Mouse (Mus musculus): ENCODE data around the gene Fignl2. TPM values are rescaled to one million over a fixed set of nuclear protein-coding genes. Genes with fewer than 3 reads are reported as not detected.
A peak's percentile ranks its signal among the peaks of the same experiment; 100 is the strongest.

Fignl2 gene
- polyA plus RNA-seq, 1 experiment, result 2.7 TPM

GRCm38 (mm10) chr15:101072736-101073135 is 5.6 kb downstream of the Fignl2 start:
- no peak overlapping the region for H3K4me3 ChIP-seq (replicated peaks; ENCODE audit: insufficient read depth, low read depth, low read length)
- DNase-seq, result no peak
- no peak overlapping the region for H3K27ac ChIP-seq (ENCODE audit: insufficient read depth, low read length)
- 70% methylated on average over 2 of the region's 2 CpGs for WGBS
- 0 out of 2 replicates have a peak, but pooled peaks cover 6% of the 10 kb centered on the region for H3K4me1 ChIP-seq (ENCODE audit: control insufficient read depth, insufficient read depth, low read length)
- TF ChIP-seq POLR2A (IDR thresholded peaks at IDR 0.05; ENCODE audit: borderline replicate concordance, insufficient read depth, low read length) (no peak), CTCF (IDR thresholded peaks at IDR 0.05; ENCODE audit: borderline replicate concordance, insufficient read depth, low read depth, low read length) (no peak)
- H3K27me3 ChIP-seq (ENCODE audit: control insufficient read depth, insufficient read depth, low read length), result peaks cover 1% of the 10 kb centered on the region; the same call in 1 of the 2 replicates

- no peak for DNase-seq
- TF ChIP-seq POLR2A (IDR thresholded peaks at IDR 0.05; ENCODE audit: borderline replicate concordance, insufficient read depth, low read length) (no peak), CTCF (IDR thresholded peaks at IDR 0.05; ENCODE audit: borderline replicate concordance, insufficient read depth, low read depth, low read length) (no peak)
- H3K4me1 ChIP-seq (ENCODE audit: control insufficient read depth, insufficient read depth, low read length), result no peaks in the 10 kb centered on the region
- H3K27ac ChIP-seq (ENCODE audit: insufficient read depth, low read length), result no peak overlapping the region
- 79% methylated on average over 5 of the region's 5 CpGs for WGBS
- H3K4me3 ChIP-seq (replicated peaks; ENCODE audit: insufficient read depth, low read depth, low read length), result no peak overlapping the region
- H3K27me3 ChIP-seq (ENCODE audit: control insufficient read depth, insufficient read depth, low read length), result no peaks in the 10 kb centered on the region
Observed at GRCm38 (mm10) chr15:101070762-101071161, 7.6 kb downstream of the Fignl2 start.

DNA sequence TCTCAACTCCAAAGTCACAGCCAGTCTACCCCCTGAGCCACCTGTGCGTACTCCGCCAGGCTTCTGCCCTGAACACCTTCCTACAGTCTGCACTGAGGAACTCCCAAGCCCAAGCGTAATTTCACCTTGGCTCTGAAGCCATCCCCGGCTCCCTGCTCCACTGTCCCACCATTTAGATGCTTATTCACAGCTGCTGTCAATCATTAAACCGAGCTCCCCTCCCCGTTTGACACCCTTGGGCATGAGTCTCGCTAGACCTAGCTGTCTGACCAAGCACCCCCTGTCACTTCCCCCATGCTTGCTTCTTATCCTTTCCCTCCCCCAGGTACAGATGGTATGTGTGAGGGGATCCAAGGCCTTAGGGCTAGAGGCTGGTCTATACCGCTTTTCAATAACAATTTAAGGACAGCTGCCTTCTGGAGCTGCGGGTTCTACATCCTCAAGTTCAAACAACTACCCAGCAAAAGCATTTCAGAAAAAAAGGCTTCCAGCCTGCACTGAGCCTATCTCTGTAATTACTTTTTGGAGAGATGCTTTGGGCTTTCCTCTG is 8.7 kb downstream of the Fignl2 start:
- no peak for DNase-seq
- 79% methylated on average over 9 of the region's 9 CpGs for WGBS
- H3K4me3 ChIP-seq (replicated peaks; ENCODE audit: insufficient read depth, low read depth, low read length), result no peak overlapping the region
- TF ChIP-seq CTCF (IDR thresholded peaks at IDR 0.05; ENCODE audit: borderline replicate concordance, insufficient read depth, low read depth, low read length) (no peak), POLR2A (IDR thresholded peaks at IDR 0.05; ENCODE audit: borderline replicate concordance, insufficient read depth, low read length) (no peak)
- H3K27ac ChIP-seq (ENCODE audit: insufficient read depth, low read length), result no peak overlapping the region
- H3K4me1 ChIP-seq (ENCODE audit: control insufficient read depth, insufficient read depth, low read length), result peaks cover 6% of the 10 kb centered on the region
- no peaks in the 10 kb centered on the region for H3K27me3 ChIP-seq (ENCODE audit: control insufficient read depth, insufficient read depth, low read length)

DNA sequence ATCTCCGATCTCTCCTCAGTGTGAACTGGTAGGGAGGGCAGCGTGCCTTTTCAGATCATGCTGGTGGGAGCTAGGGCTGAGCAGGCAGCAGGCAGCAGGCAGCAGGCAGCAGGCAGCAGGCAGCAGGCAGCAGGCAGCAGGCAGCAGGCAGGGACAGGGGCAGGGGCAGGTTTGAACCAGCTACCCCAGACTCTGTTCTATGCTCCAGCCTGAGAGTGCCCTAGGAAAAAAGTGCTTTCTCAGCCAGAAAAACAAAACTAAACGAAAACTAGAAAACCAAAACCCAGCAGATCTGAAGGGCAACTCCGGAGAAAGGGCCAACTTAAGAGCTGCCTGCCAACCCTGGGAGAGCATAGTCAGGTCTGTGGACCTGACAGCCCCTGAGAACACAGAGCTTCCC is 9.7 kb downstream of the Fignl2 start:
- DNase-seq, result no peak
- Histone ChIP-seq H3K27ac (ENCODE audit: insufficient read depth, low read length) (no peak overlapping the region), H3K4me3 (replicated peaks; ENCODE audit: insufficient read depth, low read depth, low read length) (no peak overlapping the region), H3K27me3 (ENCODE audit: control insufficient read depth, insufficient read depth, low read length) (no peaks in the 10 kb centered on the region), H3K4me1 (ENCODE audit: control insufficient read depth, insufficient read depth, low read length) (peaks cover 7% of the 10 kb centered on the region)
- WGBS, result 55% methylated on average over 4 of the region's 4 CpGs
- TF ChIP-seq POLR2A (IDR thresholded peaks at IDR 0.05; ENCODE audit: borderline replicate concordance, insufficient read depth, low read length) (no peak), CTCF (IDR thresholded peaks at IDR 0.05; ENCODE audit: borderline replicate concordance, insufficient read depth, low read depth, low read length) (no peak)

DNA sequence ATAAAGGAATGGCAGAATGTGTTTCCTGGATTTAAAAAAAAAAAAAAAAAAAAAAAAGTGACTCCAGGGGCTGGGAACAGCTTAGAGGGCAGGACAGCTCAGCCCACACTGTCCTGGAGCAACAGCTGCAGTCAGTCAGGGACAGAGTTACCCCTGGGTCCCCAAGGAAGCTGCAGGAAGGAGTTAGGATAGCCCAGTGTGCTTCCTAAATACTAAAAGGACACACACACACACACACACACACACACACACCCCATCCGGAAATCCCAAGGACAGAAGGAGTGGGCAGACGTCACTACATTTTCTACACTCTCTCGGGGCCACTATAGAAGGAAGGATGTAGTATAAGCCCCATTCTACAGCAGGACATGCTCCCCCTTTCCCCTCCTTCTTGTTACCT is 10.3 kb downstream of the Fignl2 start:
- H3K4me3 ChIP-seq (replicated peaks; ENCODE audit: insufficient read depth, low read depth, low read length), result no peak overlapping the region
- TF ChIP-seq POLR2A (IDR thresholded peaks at IDR 0.05; ENCODE audit: borderline replicate concordance, insufficient read depth, low read length) (no peak), CTCF (IDR thresholded peaks at IDR 0.05; ENCODE audit: borderline replicate concordance, insufficient read depth, low read depth, low read length) (no peak)
- 75% methylated on average over 3 of the region's 3 CpGs for WGBS
- no peak overlapping the region for H3K27ac ChIP-seq (ENCODE audit: insufficient read depth, low read length)
- peaks cover 7% of the 10 kb centered on the region for H3K4me1 ChIP-seq (ENCODE audit: control insufficient read depth, insufficient read depth, low read length)
- H3K27me3 ChIP-seq (ENCODE audit: control insufficient read depth, insufficient read depth, low read length), result no peaks in the 10 kb centered on the region
- no peak for DNase-seq

GRCm38 (mm10) chr15:101066920-101067696 is 11.3 kb downstream of the Fignl2 start:
- TF ChIP-seq CTCF (IDR thresholded peaks at IDR 0.05; ENCODE audit: borderline replicate concordance, insufficient read depth, low read depth, low read length) (no peak), POLR2A (IDR thresholded peaks at IDR 0.05; ENCODE audit: borderline replicate concordance, insufficient read depth, low read length) (no peak)
- Histone ChIP-seq H3K27ac (ENCODE audit: insufficient read depth, low read length) (no peak overlapping the region), H3K4me3 (replicated peaks; ENCODE audit: insufficient read depth, low read depth, low read length) (no peak overlapping the region), H3K27me3 (ENCODE audit: control insufficient read depth, insufficient read depth, low read length) (no peaks in the 10 kb centered on the region), H3K4me1 (ENCODE audit: control insufficient read depth, insufficient read depth, low read length) (peaks cover 7% of the 10 kb centered on the region)
- no peak for DNase-seq
- 69% methylated on average over 7 of the region's 9 CpGs for WGBS

- WGBS, result 49% methylated on average over 6 of the region's 6 CpGs
- Histone ChIP-seq H3K4me3 (replicated peaks; ENCODE audit: insufficient read depth, low read depth, low read length) (no peak overlapping the region), H3K4me1 (ENCODE audit: control insufficient read depth, insufficient read depth, low read length) (peaks cover 7% of the 10 kb centered on the region), H3K27me3 (ENCODE audit: control insufficient read depth, insufficient read depth, low read length) (no peaks in the 10 kb centered on the region), H3K27ac (ENCODE audit: insufficient read depth, low read length) (no peak overlapping the region)
- no peak for DNase-seq
- TF ChIP-seq POLR2A (IDR thresholded peaks at IDR 0.05; ENCODE audit: borderline replicate concordance, insufficient read depth, low read length), result no peak
- TF ChIP-seq CTCF (IDR thresholded peaks at IDR 0.05; ENCODE audit: borderline replicate concordance, insufficient read depth, low read depth, low read length), result no peak
Observed at GRCm38 (mm10) chr15:101066364-101066847, 12.0 kb downstream of the Fignl2 start.

- TF ChIP-seq POLR2A (IDR thresholded peaks at IDR 0.05; ENCODE audit: borderline replicate concordance, insufficient read depth, low read length) (no peak), CTCF (IDR thresholded peaks at IDR 0.05; ENCODE audit: borderline replicate concordance, insufficient read depth, low read depth, low read length) (no peak)
- DNase-seq, result peak; percentile 36 to 45
- Histone ChIP-seq H3K4me3 (replicated peaks; ENCODE audit: insufficient read depth, low read depth, low read length) (no peak overlapping the region), H3K27me3 (ENCODE audit: control insufficient read depth, insufficient read depth, low read length) (no peaks in the 10 kb centered on the region), H3K4me1 (ENCODE audit: control insufficient read depth, insufficient read depth, low read length) (peaks cover 7% of the 10 kb centered on the region), H3K27ac (ENCODE audit: insufficient read depth, low read length) (no peak overlapping the region)
- WGBS, result 22% methylated on average over 6 of the region's 6 CpGs
Observed at GRCm38 (mm10) chr15:101065069-101065468, 13.3 kb downstream of the Fignl2 start.

All from cerebellum, adult 2 months (tissue).